13 mouse cellular contexts compared by ENCODE assay signal in genomic region chrX:13244588-13244987, GRCm38 (mm10). TPM values are rescaled to one million over a fixed set of nuclear protein-coding genes. Genes with fewer than 3 reads are reported as not detected.
DNase-seq lines count a peak whose midpoint lies in the region; ATAC-seq lines count a peak whose summit lies in the region.
"Had no signal": no experiment of that assay in that cellular context is flagged by ENCODE, and none has a peak within 500 bp of the region (broad histone marks: within the 10 kb centered on the region; RNA-seq: fewer than 3 reads in every experiment).

No protein-coding gene starts in this region.

- peaks cover 42% of the 10 kb centered on the region for H3K27me3 ChIP-seq in hindbrain, embryonic 13.5 days
- peaks cover 79% of the 10 kb centered on the region for H3K27me3 ChIP-seq in hindbrain, embryonic 10.5 days (ENCODE audit: insufficient read depth, poor library complexity, severe bottlenecking)
- peaks cover 12% of the 10 kb centered on the region for H3K27me3 ChIP-seq in liver, embryonic 12.5 days (replicated peaks)
- H3K27me3 ChIP-seq: stomach, embryonic 15.5 days had no signal

- DNase-seq in hindbrain, embryonic 10.5 days (ENCODE audit: low spot score): no peak
- DNase-seq in thymus, postnatal 4 days: peak; percentile 7
- DNase-seq in thymus, postnatal 36 days: no peak
- DNase-seq in cerebellum, postnatal 14 days: no peak
- DNase-seq in layer of hippocampus, adult 11-12 months (ENCODE audit: low spot score): no peak

- no peaks in the 10 kb centered on the region for H3K9me3 ChIP-seq in hindbrain, embryonic 13.5 days
- H3K9me3 ChIP-seq in hindbrain, embryonic 10.5 days: no peaks in the 10 kb centered on the region
- no peaks in the 10 kb centered on the region for H3K9me3 ChIP-seq in liver, embryonic 12.5 days (replicated peaks)
- H3K9me3 ChIP-seq: heart, embryonic 10.5 days; limb, embryonic 13.5 days; stomach, embryonic 15.5 days had no signal

- no peak overlapping the region for H3K9ac ChIP-seq in hindbrain, embryonic 13.5 days
- H3K9ac ChIP-seq in liver, embryonic 12.5 days: no peak overlapping the region
- H3K9ac ChIP-seq: limb, embryonic 13.5 days; stomach, embryonic 15.5 days had no signal

- no peak overlapping the region for H3K4me2 ChIP-seq in hindbrain, embryonic 13.5 days
- no peak overlapping the region; the same call in 1 of the 2 replicates for H3K4me2 ChIP-seq in liver, embryonic 12.5 days
- H3K4me2 ChIP-seq: stomach, embryonic 15.5 days had no signal

- peak overlapping the region; percentile 98 for H3K27ac ChIP-seq in hindbrain, embryonic 13.5 days
- no peak overlapping the region for H3K27ac ChIP-seq in hindbrain, embryonic 10.5 days
- peak overlapping the region; percentile 30; the same call in 1 of the 2 replicates for H3K27ac ChIP-seq in liver, embryonic 12.5 days

- no peak overlapping the region for H3K4me3 ChIP-seq in hindbrain, embryonic 13.5 days
- H3K4me3 ChIP-seq in hindbrain, embryonic 10.5 days: no peak overlapping the region
- no peak overlapping the region for H3K4me3 ChIP-seq in liver, embryonic 12.5 days
- H3K4me3 ChIP-seq: heart, embryonic 10.5 days; stomach, embryonic 15.5 days had no signal

- H3K36me3 ChIP-seq in hindbrain, embryonic 13.5 days: no peaks in the 10 kb centered on the region
- no peaks in the 10 kb centered on the region for H3K36me3 ChIP-seq in hindbrain, embryonic 10.5 days
- no peaks in the 10 kb centered on the region for H3K36me3 ChIP-seq in liver, embryonic 12.5 days
- H3K36me3 ChIP-seq: heart, embryonic 10.5 days; limb, embryonic 13.5 days; stomach, embryonic 15.5 days had no signal

- ATAC-seq in hindbrain, embryonic 13.5 days (ENCODE audit: low FRiP score): no peak
- peak; percentile 38; the same call in 1 of the 2 replicates for ATAC-seq in liver, embryonic 12.5 days
- ATAC-seq in erythroblast, adult 5-6 weeks (replicated peaks; ENCODE audit: low FRiP score, poor library complexity, severe bottlenecking): no peak
- ATAC-seq: CD4-positive, CD25-positive, alpha-beta regulatory T cell, adult 4 months; forebrain, embryonic 14.5 days had no signal

- H3K4me1 ChIP-seq in hindbrain, embryonic 13.5 days (replicated peaks): peaks cover 9% of the 10 kb centered on the region
- H3K4me1 ChIP-seq in hindbrain, embryonic 10.5 days (replicated peaks): peaks cover 24% of the 10 kb centered on the region
- H3K4me1 ChIP-seq in liver, embryonic 12.5 days: peaks cover 35% of the 10 kb centered on the region
- H3K4me1 ChIP-seq: stomach, embryonic 15.5 days had no signal

RNA-seq across cellular contexts. Expression of gene Ddx3x, which starts 36.2 kb away (rescaled TPM):
- polyA plus RNA-seq in hindbrain, embryonic 13.5 days (2015; fragmentation: Nextera tagmentation; extraction: Ambion mirVana): 120 and 125 TPM in 2 replicates
- 102 and 144 TPM in 2 replicates for polyA plus RNA-seq in hindbrain, embryonic 10.5 days (2016; fragmentation: Nextera tagmentation; extraction: Ambion mirVana)
- polyA plus RNA-seq in liver, embryonic 12.5 days (2016; fragmentation: Nextera tagmentation; extraction: Ambion mirVana): 89.7 and 94.7 TPM in 2 replicates
- total RNA-seq in erythroblast, adult 5-6 weeks (2015; ENCODE audit: low replicate concordance): 61.2 and 65.3 TPM in 2 replicates
- total RNA-seq in erythroblast, adult 5-6 weeks (2017; ENCODE audit: low replicate concordance): 87.1 and 90.4 TPM in 2 replicates
